Mouse (Mus musculus) midbrain, embryonic 13.5 days (tissue): ENCODE data around the gene Eif3m. TPM values are rescaled to one million over a fixed set of nuclear protein-coding genes. Genes with fewer than 3 reads are reported as not detected.
"Not testable (repeated sequence)": the region's sequence is repeated elsewhere in the genome, so short reads cannot be mapped to it uniquely, and the experiment has no call there.

ENCODE experiments used
- ATAC-seq: fragments of 200-750 bp; cut with Nextera tagmentation; 2 replicates; pipeline ENCODE4 v1.8.0; 2017; ENCODE audit warnings: mild to moderate bottlenecking, moderate TSS enrichment, moderate library complexity
- H3K27ac ChIP-seq: fragments of 300-500 bp; sonication (generic); 2 replicates; pipeline ENCODE4 v1.5.1; 2015; ENCODE audit warnings: inconsistent platforms, mild to moderate bottlenecking, moderate library complexity
- H3K27me3 ChIP-seq: fragments of 300-500 bp; sonication (generic); 2 replicates; pipeline ENCODE4 v1.6.1; 2015; ENCODE audit warnings: mild to moderate bottlenecking, inconsistent platforms
- H3K36me3 ChIP-seq: fragments of 300-500 bp; sonication (generic); 2 replicates; pipeline ENCODE4 v1.6.1; 2015; ENCODE audit warnings: mild to moderate bottlenecking, inconsistent platforms
- H3K4me1 ChIP-seq: fragments of 300-500 bp; sonication (generic); replicated peaks from 2 replicates; pipeline ENCODE4 v1.6.1; 2015; ENCODE audit warnings: inconsistent platforms
- H3K4me2 ChIP-seq: fragments of 300-500 bp; sonication (generic); replicated peaks from 2 replicates; pipeline ENCODE4 v1.6.1; 2015; ENCODE audit warnings: moderate library complexity, mild to moderate bottlenecking, inconsistent platforms
- H3K4me3 ChIP-seq: fragments of 300-500 bp; sonication (generic); replicated peaks from 2 replicates; pipeline ENCODE4 v1.5.1; 2015; ENCODE audit warnings: mild to moderate bottlenecking, inconsistent platforms
- H3K9ac ChIP-seq: fragments of 300-500 bp; sonication (generic); replicated peaks from 2 replicates; pipeline ENCODE4 v1.6.1; 2015; ENCODE audit warnings: mild to moderate bottlenecking, inconsistent platforms
- H3K9me3 ChIP-seq: fragments of 300-500 bp; sonication (generic); 2 replicates; pipeline ENCODE4 v1.6.1; 2016; ENCODE audit warnings: mild to moderate bottlenecking, inconsistent platforms
- WGBS: fragments of 180-500 bp; shearing (Covaris S2); methylation state at CpG from one replicate; pipeline ENCODE4 v1.1.7; 2015; 5-methylcytosine and 5-hydroxymethylcytosine counted together
- polyA plus RNA-seq: library from polyadenylated mRNA; unstranded; fragments of >200 nt; fragmentation: Nextera tagmentation; extraction: Ambion mirVana; gene quantifications from 2 replicates; pipeline ENCODE4 v1.2.1, GENCODE M21; 2015

The Eif3m gene
- polyA plus RNA-seq, 1 experiment from 2014 or later, result 203 TPM

- no peak overlapping the region for H3K27ac ChIP-seq
- 0 out of 2 replicates have a peak, but pooled peaks cover 7% of the 10 kb centered on the region for H3K4me1 ChIP-seq
- no peaks in the 10 kb centered on the region for H3K27me3 ChIP-seq
- no peaks in the 10 kb centered on the region for H3K36me3 ChIP-seq
- ATAC-seq, result no peak
- H3K4me3 ChIP-seq, result no peak overlapping the region
- no peak overlapping the region for H3K4me2 ChIP-seq
- H3K9ac ChIP-seq, result no peak overlapping the region
- H3K9me3 ChIP-seq, result no peaks in the 10 kb centered on the region
- 94% methylated on average over 5 of the region's 5 CpGs for WGBS
These were observed 13.6 kb upstream of the Eif3m start for GRCm38 (mm10) chr2:105030505-105030904.

- Histone ChIP-seq H3K9ac (no peak overlapping the region), H3K4me3 (no peak overlapping the region), H3K9me3 (no peaks in the 10 kb centered on the region), H3K4me1 (0 out of 2 replicates have a peak, but pooled peaks cover 2% of the 10 kb centered on the region), H3K36me3 (no peaks in the 10 kb centered on the region), H3K27me3 (no peaks in the 10 kb centered on the region), H3K4me2 (no peak overlapping the region), H3K27ac (no peak overlapping the region)
- 91% methylated on average over 5 of the region's 5 CpGs for WGBS
- ATAC-seq, result no peak
These were observed 11.9 kb upstream of the Eif3m start for GRCm38 (mm10) chr2:105028806-105029205.

- 88% methylated on average over 22 of the region's 22 CpGs for WGBS
These were observed 10.2 kb upstream of the Eif3m start for GRCm38 (mm10) chr2:105026950-105027695.

GRCm38 (mm10) chr2:105025610-105026009 is 8.7 kb upstream of the Eif3m start:
- H3K4me2 ChIP-seq, ATAC-seq: not testable (repeated sequence)

More at GRCm38 (mm10) chr2:105026950-105027695, 10.2 kb upstream of the Eif3m start:
- Histone ChIP-seq H3K36me3 (no peaks in the 10 kb centered on the region), H3K27me3 (no peaks in the 10 kb centered on the region), H3K4me2 (no peak overlapping the region), H3K9ac (no peak overlapping the region), H3K4me1 (no peaks in the 10 kb centered on the region), H3K9me3 (no peaks in the 10 kb centered on the region), H3K27ac (no peak overlapping the region), H3K4me3 (no peak overlapping the region)
- no peak for ATAC-seq

GRCm38 (mm10) chr2:105023815-105024214 is 6.9 kb upstream of the Eif3m start:
- no peak overlapping the region for H3K4me3 ChIP-seq
- H3K9me3 ChIP-seq, result no peaks in the 10 kb centered on the region
- no peak overlapping the region for H3K4me2 ChIP-seq
- no peak for ATAC-seq
- no peak overlapping the region for H3K9ac ChIP-seq
- WGBS, result 73% methylated on average over 4 of the region's 4 CpGs
- no peaks in the 10 kb centered on the region for H3K36me3 ChIP-seq
- H3K27me3 ChIP-seq, result no peaks in the 10 kb centered on the region
- no peak overlapping the region for H3K27ac ChIP-seq
- H3K4me1 ChIP-seq, result no peaks in the 10 kb centered on the region

More at GRCm38 (mm10) chr2:105025610-105026009, 8.7 kb upstream of the Eif3m start:
- H3K4me3 ChIP-seq, H3K27ac ChIP-seq, H3K4me1 ChIP-seq, H3K9me3 ChIP-seq, H3K9ac ChIP-seq, H3K27me3 ChIP-seq, H3K36me3 ChIP-seq: not testable (repeated sequence)
- 88% methylated on average over 12 of the region's 12 CpGs for WGBS

- no peak overlapping the region for H3K4me2 ChIP-seq
- ATAC-seq, result no peak
- H3K4me3 ChIP-seq, result no peak overlapping the region
- H3K9ac ChIP-seq, result no peak overlapping the region
- no peak overlapping the region for H3K27ac ChIP-seq
- no peaks in the 10 kb centered on the region for H3K4me1 ChIP-seq
- 87% methylated on average over 6 of the region's 6 CpGs for WGBS
- H3K9me3 ChIP-seq, result no peaks in the 10 kb centered on the region
- no peaks in the 10 kb centered on the region for H3K27me3 ChIP-seq
- H3K36me3 ChIP-seq, result no peaks in the 10 kb centered on the region
These were observed 6.2 kb upstream of the Eif3m start for GRCm38 (mm10) chr2:105023031-105023615.

GRCm38 (mm10) chr2:105021836-105022235 is 5.0 kb upstream of the Eif3m start:
- WGBS, result 92% methylated on average over 2 of the region's 2 CpGs
- ATAC-seq, result no peak
- H3K4me3 ChIP-seq, result no peak overlapping the region
- peaks cover 5% of the 10 kb centered on the region for H3K4me1 ChIP-seq
- no peaks in the 10 kb centered on the region for H3K9me3 ChIP-seq
- H3K4me2 ChIP-seq, result no peak overlapping the region
- no peaks in the 10 kb centered on the region for H3K27me3 ChIP-seq
- H3K27ac ChIP-seq, result no peak overlapping the region
- no peak overlapping the region for H3K9ac ChIP-seq
- no peaks in the 10 kb centered on the region for H3K36me3 ChIP-seq

GRCm38 (mm10) chr2:105021256-105021655 is 4.4 kb upstream of the Eif3m start:
- Histone ChIP-seq H3K4me1 (peaks cover 6% of the 10 kb centered on the region), H3K4me2 (no peak overlapping the region), H3K36me3 (no peaks in the 10 kb centered on the region), H3K4me3 (no peak overlapping the region), H3K9ac (no peak overlapping the region), H3K27ac (no peak overlapping the region), H3K27me3 (no peaks in the 10 kb centered on the region), H3K9me3 (no peaks in the 10 kb centered on the region)
- WGBS, result 85% methylated on average over 12 of the region's 12 CpGs
- ATAC-seq, result no peak

- Histone ChIP-seq H3K27me3 (no peaks in the 10 kb centered on the region), H3K36me3 (no peaks in the 10 kb centered on the region), H3K27ac (no peak overlapping the region), H3K4me3 (no peak overlapping the region), H3K9ac (no peak overlapping the region), H3K9me3 (no peaks in the 10 kb centered on the region), H3K4me2 (no peak overlapping the region), H3K4me1 (peaks cover 20% of the 10 kb centered on the region)
- WGBS, result 91% methylated on average over 1 of the region's 1 CpGs
- no peak for ATAC-seq
These were observed 2.6 kb upstream of the Eif3m start for GRCm38 (mm10) chr2:105019457-105019856.

GRCm38 (mm10) chr2:105017802-105018201 is 922 bp upstream of the Eif3m start:
- Histone ChIP-seq H3K27me3 (no peaks in the 10 kb centered on the region), H3K27ac (no peak overlapping the region), H3K4me2 (no peak overlapping the region), H3K4me3 (peak overlapping the region; percentile 91; the same call in 1 of the 2 replicates), H3K9me3 (no peaks in the 10 kb centered on the region), H3K36me3 (peaks cover 11% of the 10 kb centered on the region), H3K9ac (no peak overlapping the region), H3K4me1 (peaks cover 20% of the 10 kb centered on the region)
- 91% methylated on average over 3 of the region's 3 CpGs for WGBS
- no peak for ATAC-seq

- H3K4me3 ChIP-seq, result peak overlapping the region; percentile 91
- H3K9ac ChIP-seq, result peak overlapping the region; percentile 85
- H3K4me2 ChIP-seq, result peak overlapping the region; percentile 88
- H3K9me3 ChIP-seq, result no peaks in the 10 kb centered on the region
- no peak; the same call in none of the 2 replicates for ATAC-seq
- H3K4me1 ChIP-seq, result peaks cover 20% of the 10 kb centered on the region
- under 1% methylated on average over 43 of the region's 43 CpGs for WGBS
- no peaks in the 10 kb centered on the region for H3K27me3 ChIP-seq
- H3K36me3 ChIP-seq, result peaks cover 24% of the 10 kb centered on the region
- H3K27ac ChIP-seq, result peak overlapping the region; percentile 67
These were observed 501 bp downstream of the Eif3m start for GRCm38 (mm10) chr2:105016192-105016966.

GRCm38 (mm10) chr2:105007236-105007635 is 9.6 kb downstream of the Eif3m start:
- no peak overlapping the region for H3K27ac ChIP-seq
- H3K9ac ChIP-seq, result no peak overlapping the region
- ATAC-seq, result no peak
- H3K4me2 ChIP-seq, result no peak overlapping the region
- no peaks in the 10 kb centered on the region for H3K4me1 ChIP-seq
- H3K27me3 ChIP-seq, result no peaks in the 10 kb centered on the region
- H3K9me3 ChIP-seq, result no peaks in the 10 kb centered on the region
- H3K4me3 ChIP-seq, result no peak overlapping the region
- H3K36me3 ChIP-seq, result peaks cover 80% of the 10 kb centered on the region
